Mouse (Mus musculus) 416B (cell line): ENCODE results near the gene Pnma1.
"Not testable (repeated sequence)": the region's sequence is repeated elsewhere in the genome, so short reads cannot be mapped to it uniquely, and the experiment has no call there.

Experiments used
- DNase-seq: peaks from one replicate; pipeline ENCODE4 v3.0.0; 2011; ENCODE audit warnings: low read depth

Pnma1 gene

DNA sequence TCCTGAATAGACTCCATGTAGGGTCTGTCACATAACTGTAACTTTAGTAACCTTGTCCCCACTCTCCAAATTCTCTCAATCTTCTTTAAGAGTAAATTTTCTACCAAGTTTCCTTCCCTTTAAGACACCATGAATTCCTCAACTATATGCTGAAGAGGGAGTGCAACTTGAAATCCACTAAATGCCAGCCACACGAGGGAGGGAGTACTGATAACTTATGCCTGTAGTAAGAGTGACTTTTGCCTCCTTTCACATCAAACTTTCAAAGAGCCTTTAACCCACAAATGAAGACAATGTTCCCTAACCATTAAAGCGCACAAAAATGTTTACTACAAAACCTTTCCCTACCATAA is 46.8 kb downstream of the Pnma1 start:
- DNase-seq: no peak

DNA sequence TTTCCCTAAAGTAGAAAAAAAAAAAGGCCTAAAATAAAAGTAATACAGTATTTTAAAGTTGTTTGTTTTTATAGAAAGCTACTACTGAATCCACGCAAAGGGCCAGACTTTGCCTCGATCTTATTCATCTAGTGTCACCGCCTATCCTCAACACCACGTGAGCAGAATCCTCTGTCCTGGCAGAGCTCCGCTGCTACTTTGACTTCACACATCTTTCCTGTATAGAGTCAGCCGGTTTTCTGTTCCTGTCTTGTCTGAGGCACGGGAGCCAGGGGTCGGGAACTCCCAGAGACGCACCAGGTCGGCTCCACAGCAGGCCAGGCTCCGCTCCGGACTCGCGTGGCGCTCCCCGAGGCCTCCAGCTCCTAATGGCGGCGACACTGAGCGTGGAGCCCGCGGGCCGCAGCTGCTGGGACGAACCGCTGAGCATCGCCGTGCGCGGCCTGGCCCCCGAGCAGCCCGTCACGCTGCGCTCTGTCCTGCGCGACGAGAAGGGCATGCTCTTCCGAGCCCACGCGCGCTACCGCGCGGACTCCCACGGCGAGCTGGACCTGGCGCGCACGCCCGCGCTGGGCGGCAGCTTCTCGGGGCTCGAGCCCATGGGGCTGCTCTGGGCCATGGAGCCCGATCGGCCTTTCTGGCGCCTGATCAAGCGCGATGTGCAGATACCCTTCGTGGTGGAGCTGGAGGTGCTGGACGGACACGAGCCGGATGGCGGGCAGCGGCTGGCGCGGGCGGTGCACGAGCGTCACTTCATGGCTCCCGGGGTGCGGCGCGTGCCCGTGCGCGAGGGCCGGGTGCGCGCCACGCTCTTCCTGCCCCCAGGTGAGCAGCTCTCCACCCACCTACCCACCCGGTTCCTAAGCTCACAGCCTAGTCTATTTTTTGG is 47.4 kb downstream of the Pnma1 start, which contains the start of gene Acot6:
Gene Acot6, plus strand, starts transcription at position 51 of the 889 bp plus-strand sequence.
- not testable (repeated sequence) for DNase-seq

DNA sequence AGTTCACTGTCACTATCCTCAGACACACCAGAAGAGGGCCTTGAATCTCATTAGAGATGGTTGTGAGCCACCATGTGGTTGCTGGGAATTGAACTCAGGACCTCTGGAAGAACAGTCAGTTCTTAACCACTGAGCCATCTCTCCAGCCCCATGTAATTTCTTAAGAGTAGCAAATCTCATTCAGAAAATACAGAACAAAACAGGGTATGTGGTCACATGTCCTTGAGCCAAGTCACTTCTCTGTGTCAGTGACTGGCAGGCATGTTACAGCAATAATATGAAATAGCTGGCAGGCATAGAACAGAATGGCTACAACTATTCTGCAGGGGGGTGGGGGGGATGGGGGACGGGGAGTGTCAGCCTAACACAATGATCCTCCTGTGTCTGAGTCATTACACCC is 48.2 kb downstream of the Pnma1 start:
- DNase-seq: peak; percentile 26

- DNase-seq: no peak
Measured at GRCm38 (mm10) chr12:84099605-84100004, 48.7 kb downstream of the Pnma1 start.
